Mouse (Mus musculus) kidney, postnatal 10 days (tissue): ENCODE data around the gene Cgn.
A peak's percentile ranks its signal among the peaks of the same experiment; 100 is the strongest.

ENCODE experiments used
- DNase-seq: peaks from one replicate; pipeline ENCODE4 v3.0.0; 2021; ENCODE audit warnings: mixed read lengths

The Cgn gene

GRCm38 (mm10) chr3:94786367-94786835, at the start of gene Cgn:
TSS of gene Cgn (minus strand) at chr3:94786492.
- peak; percentile 96 for DNase-seq

DNA sequence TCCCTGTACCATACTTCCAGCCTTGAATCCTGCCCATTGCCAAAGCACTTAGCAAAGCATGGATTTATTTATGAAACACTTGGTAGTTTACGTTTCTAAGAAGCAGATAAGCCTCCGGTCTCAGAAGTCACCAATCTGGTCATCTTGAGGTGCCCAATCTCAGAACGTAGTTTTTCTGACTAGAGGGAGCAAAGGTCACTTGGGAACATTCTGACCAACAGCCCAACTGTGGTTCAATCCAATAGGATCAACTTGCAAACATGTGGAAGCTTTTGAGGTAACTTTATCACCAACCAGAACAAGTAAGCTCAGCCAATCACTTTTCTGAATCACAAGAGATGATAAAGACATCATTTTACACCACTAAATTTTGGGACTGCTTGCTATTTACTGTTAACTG, 49.1 kb upstream of the Cgn start:
- DNase-seq: no peak

DNA sequence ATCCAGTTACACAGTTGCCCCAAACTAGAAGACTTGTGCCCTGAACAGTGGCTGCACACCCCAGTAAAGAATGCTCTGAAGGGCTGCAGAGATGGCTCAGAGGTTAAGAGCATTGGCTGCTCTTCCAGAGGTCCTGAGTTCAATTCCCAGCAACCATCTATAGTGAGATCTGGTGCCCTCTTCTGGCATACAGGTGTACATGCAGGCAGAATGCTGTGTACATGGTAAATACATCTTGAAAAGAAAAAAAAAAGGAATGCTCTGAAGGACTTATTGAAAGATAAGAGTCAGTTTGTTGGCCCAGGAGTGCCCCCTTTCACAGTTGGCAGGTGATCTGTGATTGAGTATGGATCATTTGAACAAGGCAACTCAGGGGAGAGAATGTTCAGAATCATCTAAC, 47.1 kb upstream of the Cgn start:
- no peak for DNase-seq

- peak; percentile 26 for DNase-seq
Observed at GRCm38 (mm10) chr3:94832701-94833100, 46.4 kb upstream of the Cgn start.

- no peak for DNase-seq
Observed at GRCm38 (mm10) chr3:94832100-94832499, 45.8 kb upstream of the Cgn start.

DNA sequence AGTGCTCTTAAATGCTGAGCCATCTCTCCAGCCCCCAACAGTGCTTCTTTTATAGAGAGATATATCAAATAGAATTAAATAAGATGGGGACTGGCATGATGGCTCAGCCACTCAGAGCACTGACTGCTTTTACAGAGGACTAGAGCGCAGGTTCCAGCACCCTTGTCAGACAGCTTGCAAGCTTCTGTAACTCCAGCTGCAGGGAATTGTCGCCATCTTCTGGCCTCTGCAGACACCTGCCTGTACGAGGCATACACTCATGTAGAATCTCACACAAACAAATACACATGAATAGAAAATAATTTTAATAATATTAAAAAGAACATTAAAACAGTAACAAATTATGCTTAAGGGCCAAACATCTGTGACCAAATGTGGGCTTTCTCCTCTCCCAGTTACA, 37.8 kb upstream of the Cgn start:
- DNase-seq: no peak

DNA sequence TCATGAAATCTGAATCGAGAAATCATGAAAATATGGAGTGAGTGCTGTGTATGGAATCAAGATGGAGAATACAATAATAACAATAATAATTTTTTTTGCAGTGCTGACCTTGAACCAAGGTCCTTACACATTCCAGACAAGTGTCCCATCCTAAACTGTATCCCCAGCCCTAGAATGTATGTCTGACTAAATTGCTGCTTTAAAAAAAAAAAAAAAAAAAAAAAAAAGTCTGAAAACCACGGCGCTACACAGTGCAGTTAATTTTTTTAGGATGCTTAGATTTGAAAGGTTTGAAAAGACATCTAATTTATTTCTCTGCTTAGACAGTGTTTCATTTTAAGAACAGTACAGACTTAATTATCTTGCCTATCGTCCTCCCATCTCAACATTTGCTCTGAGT, 35.8 kb upstream of the Cgn start:
- no peak for DNase-seq

- peak; percentile 74 for DNase-seq
Observed at GRCm38 (mm10) chr3:94821008-94821638, 34.8 kb upstream of the Cgn start.

GRCm38 (mm10) chr3:94819452-94820425, 33.4 kb upstream of the Cgn start:
- no peak for DNase-seq

DNA sequence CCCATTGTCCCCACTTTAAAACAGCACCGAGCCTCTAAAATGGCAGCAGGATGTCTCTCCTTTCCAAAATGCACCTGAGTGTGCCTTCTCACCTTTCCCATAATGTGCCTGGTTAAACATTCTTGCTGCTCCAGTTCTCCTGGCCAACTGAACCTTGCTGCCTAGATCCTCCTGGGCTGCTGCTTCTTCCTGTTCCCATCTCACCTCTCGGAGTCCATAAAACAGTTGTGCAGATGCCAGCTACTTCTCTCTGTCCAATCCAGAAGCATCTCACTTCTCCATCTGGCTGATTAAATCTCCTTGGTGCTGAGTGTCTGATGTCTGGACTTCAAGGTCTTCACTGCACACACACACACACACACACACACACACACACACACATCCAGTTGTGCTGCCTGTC, 31.4 kb upstream of the Cgn start:
- no peak for DNase-seq

GRCm38 (mm10) chr3:94815603-94816002, 29.3 kb upstream of the Cgn start:
- no peak for DNase-seq

GRCm38 (mm10) chr3:94814663-94815062, 28.4 kb upstream of the Cgn start:
- DNase-seq: no peak

- no peak for DNase-seq
Observed at GRCm38 (mm10) chr3:94814063-94814462, 27.8 kb upstream of the Cgn start.

DNA sequence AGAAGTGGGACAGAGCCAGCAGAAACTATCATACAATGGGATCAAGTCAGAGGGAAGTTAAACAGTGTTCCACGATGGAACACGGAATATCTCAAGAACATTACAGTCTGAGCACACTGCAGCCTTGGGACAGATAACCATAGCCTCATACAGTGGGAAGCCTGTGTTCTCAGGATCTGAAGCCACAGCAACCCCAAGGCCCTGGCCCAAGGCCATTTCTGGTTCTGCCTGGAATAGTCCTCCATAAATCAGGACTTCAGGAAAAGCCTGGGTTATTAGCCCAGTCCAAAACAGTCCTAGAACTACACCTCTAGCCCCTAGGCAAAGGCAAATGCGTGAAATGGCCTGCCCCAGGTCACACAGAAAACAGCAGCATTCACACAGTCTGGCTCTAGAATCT, 27.4 kb upstream of the Cgn start:
- no peak for DNase-seq

DNA sequence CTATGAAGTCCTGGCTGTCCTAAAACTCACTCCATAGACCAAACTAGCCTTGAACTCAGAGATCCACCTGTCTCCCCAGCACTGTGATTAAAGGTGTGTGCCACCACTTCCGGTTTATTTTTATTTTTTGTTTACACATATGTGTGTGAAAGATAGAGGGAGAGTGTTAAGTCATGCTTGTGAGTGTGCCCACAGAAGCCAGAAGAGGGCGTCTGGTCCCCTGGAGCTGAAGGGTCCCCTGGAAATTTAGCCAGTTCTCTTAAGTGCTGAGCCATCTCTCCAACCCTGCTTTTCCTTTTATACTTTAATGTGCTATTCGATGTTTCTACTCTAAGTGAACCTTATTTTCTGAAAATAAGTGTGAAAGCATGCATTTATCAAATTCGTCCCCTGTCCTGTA, 25.3 kb upstream of the Cgn start:
- DNase-seq: peak; percentile 66

GRCm38 (mm10) chr3:94808296-94808695, 22.0 kb upstream of the Cgn start:
- no peak for DNase-seq

GRCm38 (mm10) chr3:94804976-94805375, 18.7 kb upstream of the Cgn start:
- DNase-seq: no peak

- no peak for DNase-seq
Observed at GRCm38 (mm10) chr3:94804146-94804545, 17.9 kb upstream of the Cgn start.

- no peak for DNase-seq
Observed at GRCm38 (mm10) chr3:94796181-94796580, 9.9 kb upstream of the Cgn start.

DNA sequence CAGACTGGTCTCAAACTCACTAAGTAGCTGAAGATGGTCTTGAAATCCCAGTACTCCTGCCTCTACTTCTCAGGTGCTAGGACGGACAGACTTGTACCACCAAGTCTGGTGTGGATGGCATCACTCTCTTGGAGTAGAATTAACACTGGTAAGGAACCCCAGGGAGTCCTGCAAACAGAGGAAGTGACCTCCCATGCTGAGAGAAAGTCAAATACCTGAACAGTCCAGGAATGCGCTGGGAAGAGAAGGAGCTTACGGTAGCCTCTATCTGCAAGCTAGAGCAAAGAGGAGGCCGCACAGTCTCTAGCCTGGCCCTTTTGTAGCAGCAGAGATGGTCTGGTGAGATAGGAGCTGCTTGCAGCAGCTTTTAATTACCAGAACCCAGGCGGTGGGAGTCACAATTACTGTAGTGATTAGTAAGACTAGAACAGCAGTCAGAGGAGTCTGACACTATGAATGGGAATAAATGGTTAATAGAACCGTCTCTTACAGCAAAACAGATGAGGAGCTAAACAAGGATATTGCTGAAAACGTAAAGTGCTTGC, 9.4 kb upstream of the Cgn start:
- DNase-seq: no peak

DNA sequence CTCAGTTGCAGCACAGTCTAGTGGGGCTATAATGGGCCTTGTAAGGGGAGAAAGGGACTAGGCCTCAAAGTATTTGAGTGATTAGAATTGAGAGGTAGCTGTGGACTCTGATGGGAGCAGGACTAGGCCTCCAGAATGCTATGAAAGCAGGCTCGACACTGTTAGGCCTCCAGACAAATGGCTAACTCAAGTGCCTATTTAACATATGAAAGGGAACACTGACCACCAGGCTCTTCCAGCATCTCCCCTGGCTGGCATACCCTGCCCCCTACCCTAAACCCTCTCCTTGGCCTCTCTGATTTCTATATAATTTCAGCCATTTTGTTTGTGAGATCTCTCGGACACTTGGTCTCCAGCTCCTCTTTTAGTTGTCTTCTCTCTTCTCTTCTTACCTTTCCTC, 8.1 kb upstream of the Cgn start:
- no peak for DNase-seq

DNA sequence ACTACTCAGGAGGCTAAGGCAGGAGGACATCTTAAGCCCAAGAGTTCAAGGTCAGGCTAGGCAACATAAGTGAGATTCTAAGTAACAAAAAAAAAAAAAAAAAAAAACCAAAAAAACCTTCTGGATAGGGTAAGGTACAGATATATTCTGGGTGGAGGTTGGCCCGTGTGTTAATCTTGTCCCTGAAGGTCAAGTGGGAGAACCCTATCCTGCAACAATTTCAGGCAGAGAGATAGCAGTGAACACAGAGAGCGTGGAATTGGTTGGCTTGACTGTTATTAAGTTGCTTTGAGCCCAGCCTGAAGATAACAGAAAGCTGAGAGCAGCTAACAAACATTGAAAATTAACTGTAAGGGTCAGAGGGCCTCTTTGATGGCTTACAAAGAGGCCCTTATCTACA, 7.4 kb upstream of the Cgn start:
- no peak for DNase-seq

DNA sequence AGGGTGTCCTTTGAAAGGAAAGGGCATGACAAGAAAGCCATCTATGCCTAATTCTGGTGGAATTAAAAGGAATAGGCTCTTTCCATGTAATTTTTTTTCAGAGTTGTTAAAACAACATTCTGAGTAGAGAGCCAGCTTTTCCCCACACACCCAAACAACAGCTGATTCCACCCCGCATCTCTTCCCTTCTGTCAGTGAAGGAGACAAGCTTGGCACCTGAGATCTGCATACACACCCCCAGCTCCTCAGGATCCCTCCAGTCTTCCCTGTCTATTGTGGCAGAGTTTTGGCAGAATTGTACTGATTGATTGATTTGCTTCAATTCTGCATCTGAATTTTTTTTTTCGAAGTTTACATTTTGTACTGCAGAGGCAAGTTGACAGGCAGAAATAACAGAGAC, 6.0 kb upstream of the Cgn start:
- no peak for DNase-seq

DNA sequence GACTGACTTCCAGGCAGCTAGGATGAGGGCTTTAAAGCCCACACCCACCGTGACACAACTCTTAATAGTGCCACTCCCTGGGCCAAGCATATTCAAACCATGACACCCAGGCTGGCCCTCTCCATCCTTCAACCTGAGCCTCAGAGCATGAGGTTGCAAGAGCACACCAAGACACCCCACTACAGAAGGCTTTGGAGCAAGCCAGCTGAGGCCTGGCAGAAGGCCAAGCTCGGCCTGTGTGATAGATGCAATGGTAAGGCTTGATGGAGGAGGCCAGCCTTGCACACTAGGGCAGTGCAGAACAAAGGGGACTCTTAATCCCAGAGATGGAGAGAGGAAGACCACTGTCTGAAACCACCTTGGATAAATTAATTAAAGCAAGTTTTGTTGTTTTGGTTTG, 3.2 kb upstream of the Cgn start:
- peak; percentile 52 for DNase-seq
